Mouse (Mus musculus) layer of hippocampus, postnatal 36 days (tissue): Measurements from ENCODE around the gene Macrod2. TPM values are rescaled to one million over a fixed set of nuclear protein-coding genes. Genes with fewer than 3 reads are reported as not detected.
A peak's percentile ranks its signal among the peaks of the same experiment; 100 is the strongest.

Experiments
- DNase-seq, 2 experiments: peaks; one replicate each; pipeline ENCODE4 v3.0.0; 2022
- total RNA-seq, 2 experiments: library from RNA; stranded (reverse); gene quantifications; 2 replicates each; pipeline ENCODE4 v1.2.3; 2021

Gene Macrod2
- total RNA-seq, 2 experiments from 2014 or later: 52.1 to 53.7 TPM

GRCm38 (mm10) chr2:141212291-141212690, 817.2 kb downstream of the Macrod2 start:
- DNase-seq: no peak

- peak; percentile 6 to 10 for DNase-seq
Measured at GRCm38 (mm10) chr2:141217490-141217889, 822.4 kb downstream of the Macrod2 start.

GRCm38 (mm10) chr2:141217925-141218324, 822.8 kb downstream of the Macrod2 start:
- DNase-seq: no peak

GRCm38 (mm10) chr2:141228809-141229208, 833.7 kb downstream of the Macrod2 start:
- DNase-seq: no peak

DNA sequence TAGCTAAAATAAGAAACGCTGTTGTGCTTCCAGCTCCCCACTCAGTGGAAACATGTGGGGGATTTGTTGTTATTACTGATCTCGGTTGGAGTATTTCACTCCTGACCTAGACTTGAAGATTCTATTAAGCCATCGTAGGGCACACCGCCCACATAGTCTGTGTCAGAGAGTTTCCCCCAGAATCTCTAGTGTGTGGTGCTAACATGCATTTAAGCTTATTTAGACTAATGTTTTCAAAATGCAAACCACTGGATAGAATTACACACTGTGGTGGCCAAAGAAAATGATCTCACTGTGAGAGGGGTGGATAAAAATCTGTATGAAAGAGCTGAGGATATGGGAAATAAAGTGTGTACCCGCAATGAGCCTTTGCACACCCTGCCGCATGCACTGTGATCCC, 834.7 kb downstream of the Macrod2 start:
- DNase-seq: no peak

DNA sequence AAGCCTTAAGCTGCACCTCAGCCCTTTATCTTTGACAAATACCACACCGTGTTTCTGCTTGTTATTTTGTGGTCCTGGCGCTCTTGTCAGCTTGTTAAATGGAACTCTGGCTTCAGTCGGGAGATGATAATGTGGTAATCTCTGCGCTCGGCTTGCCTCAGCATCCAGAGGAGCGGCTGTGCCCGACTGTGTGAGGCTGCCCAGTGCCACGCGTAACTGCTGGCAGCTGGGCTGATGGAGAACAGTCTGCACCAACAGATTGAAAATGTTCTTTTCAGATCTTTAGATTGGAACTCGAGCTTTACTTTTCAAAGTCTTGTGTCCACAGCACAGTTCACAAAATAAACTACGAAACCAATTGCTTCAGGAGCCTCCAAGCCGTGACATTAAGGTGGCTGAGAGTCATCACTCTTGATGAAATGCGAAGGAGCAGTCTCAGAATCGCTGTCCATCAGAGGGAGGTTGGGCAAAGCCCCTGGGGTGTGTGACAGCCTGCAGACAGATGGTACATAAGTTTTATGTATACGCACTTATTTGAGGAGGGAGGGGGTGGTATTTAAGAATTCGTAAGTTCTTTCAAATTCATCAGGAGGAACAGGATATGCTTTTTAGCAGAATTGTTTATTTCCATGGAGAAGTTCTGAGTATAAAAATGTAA, 836.0 kb downstream of the Macrod2 start:
- DNase-seq: peak; percentile 18 to 37

DNA sequence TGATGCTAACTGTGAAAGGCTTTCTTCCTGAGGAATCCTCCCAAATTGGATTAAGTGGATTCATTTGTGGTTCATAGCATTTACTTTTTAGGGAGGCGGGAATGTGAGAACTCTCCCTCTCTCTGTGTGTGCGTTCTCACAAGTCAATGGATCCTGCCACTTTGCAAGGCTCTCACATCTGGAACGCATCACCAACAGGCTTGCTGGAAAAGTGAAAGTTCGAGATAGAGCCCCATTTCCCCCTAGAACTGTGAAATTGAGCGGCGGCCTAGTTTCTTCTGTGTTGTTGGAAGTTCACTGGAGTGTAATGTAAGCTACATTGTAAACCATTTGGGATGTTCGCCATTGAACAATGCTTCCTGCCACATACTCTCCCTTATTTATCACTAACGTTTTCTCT, 839.2 kb downstream of the Macrod2 start:
- no peak for DNase-seq

- DNase-seq: no peak
Measured at GRCm38 (mm10) chr2:141234724-141235453, 839.8 kb downstream of the Macrod2 start.

DNA sequence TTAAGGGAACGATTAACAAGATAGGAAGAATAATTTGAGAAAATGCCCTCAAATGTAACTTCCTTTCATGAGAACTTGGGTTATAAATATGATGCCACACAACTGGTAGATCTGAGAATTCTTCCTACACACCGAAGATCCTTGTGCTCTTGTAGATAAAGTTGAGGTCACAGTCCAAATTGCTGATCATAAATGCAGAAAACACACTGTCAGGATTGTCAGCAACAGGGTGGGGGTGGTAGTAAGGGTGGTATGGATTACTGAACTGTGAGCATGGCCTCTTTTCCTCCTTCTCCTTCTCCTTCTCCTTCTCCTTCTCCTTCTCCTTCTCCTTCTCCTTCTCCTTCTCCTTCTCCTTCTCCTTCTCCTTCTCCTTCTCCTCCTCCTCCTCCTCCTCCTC, 852.6 kb downstream of the Macrod2 start:
- no peak for DNase-seq

- DNase-seq: no peak
Measured at GRCm38 (mm10) chr2:141264582-141264981, 869.5 kb downstream of the Macrod2 start.

DNA sequence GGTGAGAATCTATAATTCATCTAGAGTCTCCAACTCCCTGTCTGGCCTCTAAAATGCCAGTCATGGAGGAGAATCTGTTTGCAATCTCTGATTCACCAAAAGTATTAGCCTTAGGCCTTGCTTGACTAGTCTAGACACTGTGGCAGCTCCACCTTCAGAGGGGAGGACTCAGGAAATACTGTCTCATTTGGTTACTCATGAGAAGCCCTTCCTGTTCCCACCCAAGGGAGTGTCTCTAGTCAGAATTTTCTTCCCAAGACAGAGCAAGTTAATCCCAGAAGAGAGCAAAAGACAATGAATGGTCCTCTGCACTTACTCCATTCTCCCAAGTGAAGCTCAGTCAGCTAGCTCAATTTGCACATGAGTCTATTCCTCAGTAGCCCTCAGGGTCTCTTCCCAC, 871.5 kb downstream of the Macrod2 start:
- DNase-seq: no peak

DNA sequence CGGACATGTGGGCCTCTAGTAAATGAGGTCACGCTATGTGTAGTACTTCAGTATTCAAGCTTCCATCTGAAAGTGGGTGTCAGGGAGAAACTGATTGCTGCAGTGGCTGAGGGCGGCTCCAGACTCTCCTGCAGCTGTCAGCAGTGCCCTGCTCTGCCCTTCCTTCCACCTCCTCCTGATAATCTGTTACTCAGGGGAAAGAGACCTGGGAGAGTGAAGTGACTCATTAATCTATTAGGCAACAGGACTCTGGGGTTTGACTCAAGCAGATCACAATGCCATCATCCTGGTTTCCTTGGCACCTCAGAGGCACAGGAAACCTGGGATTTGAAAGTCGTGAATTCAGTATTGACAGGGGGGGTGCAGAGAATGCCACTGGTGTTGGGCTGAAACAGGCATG, 876.4 kb downstream of the Macrod2 start:
- DNase-seq: peak in 1 of 2 experiments; percentile 2

DNA sequence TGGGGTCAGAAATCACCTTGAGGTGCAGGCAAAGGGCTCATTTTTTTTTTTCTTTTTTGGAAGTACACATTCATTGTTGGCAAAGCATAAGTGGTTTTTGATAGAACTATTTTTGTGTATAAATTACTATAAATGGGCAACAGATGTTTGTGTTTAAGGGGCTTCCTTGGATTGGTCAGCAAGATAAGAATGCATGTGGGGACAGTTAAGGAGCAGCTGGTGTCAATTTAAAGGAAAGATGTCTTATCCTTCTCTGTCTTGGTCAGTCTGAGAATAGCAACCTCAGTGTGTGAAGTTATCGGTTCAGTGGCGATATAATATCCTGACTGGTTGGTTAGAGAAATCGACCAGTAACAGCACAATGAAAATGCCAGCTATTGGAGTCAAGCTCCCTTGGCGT, 877.9 kb downstream of the Macrod2 start:
- DNase-seq: no peak

DNA sequence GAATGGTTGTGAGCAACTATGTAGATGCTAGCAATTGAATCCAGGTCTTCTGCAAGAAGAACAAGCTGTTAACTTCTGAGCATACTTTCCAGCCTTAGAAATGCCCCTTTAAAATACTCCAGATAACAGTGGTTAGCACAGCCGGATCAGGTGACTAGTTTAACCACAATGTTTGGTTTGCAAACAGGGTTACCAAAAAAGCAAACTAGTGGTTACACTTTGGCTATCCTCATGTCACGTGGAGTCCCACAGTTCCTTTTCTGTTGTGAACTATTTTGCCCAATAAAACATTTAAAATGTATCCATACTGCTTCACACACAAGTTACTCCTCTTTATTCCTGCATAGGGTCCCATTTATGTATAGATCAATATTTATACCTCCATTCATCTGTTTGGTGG, 879.2 kb downstream of the Macrod2 start:
- DNase-seq: no peak

DNA sequence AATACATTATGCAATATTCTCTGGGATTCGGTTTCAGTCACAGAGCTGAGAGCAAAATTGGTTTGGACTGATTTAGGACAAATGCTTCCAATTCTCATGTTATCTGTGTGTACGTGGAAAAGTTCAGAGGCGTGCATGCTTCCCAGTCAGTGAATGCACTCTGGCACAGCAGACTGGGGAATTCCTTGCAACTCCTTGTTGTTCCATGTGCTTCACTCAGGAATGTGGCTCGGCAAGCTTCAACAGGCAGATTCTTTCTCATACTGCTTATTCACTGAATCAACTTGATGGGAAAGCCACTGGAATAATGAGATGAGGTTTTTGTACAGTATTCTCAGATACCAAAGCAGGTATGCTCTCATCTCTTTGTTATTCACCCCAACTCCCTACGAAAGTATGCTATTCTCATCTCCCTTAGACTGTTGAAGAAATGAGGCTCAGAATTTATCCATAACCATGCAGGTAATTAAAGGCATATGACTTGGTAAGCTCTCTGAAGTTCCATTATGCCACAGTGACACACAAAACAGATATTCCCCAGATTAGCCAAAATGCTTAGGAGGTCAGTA, 884.1 kb downstream of the Macrod2 start:
- no peak for DNase-seq

- DNase-seq: no peak
Measured at GRCm38 (mm10) chr2:141280817-141281216, 885.7 kb downstream of the Macrod2 start.

GRCm38 (mm10) chr2:141286110-141286747, 891.1 kb downstream of the Macrod2 start:
- no peak for DNase-seq

DNA sequence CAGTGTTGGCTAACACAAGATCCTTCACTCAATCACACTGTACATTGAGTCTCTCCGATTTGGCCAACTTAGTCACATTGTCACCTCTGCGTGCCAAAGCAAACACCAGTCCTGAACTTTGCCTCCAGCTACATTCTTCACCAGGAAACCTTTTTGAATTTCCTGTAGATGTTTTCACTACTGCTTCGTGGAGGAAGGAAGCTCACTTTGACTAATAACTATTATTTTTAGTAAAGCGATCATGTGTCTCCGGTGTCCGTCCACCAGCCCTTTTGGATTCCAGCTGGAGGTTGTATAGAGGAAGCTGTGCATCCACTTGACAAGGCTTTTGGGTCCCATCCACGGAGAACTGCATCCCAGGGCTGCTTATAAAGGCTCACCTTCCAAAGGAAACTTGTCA, 893.4 kb downstream of the Macrod2 start:
- DNase-seq: no peak

GRCm38 (mm10) chr2:141289059-141289713, 894.1 kb downstream of the Macrod2 start:
- DNase-seq: no peak

GRCm38 (mm10) chr2:141292847-141293246, 897.7 kb downstream of the Macrod2 start:
- DNase-seq: no peak

DNA sequence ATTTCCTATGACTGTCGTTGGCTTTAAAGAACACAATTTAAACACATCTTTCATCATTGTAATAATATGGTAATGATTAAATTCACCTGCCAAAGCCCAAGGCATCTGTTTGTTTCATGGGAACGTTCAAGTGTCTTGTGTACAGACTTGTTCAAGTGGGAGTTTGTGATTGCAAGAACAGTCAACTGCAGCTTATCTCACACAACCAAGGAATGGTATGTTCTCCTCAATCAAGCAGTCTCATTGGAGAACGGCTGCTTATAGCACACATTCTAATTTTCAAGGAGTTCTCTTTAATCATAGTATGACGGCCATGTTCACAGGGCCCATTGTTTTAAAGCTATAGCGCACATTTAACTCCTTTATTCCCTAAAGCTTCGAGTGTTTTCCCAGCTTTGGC, 904.1 kb downstream of the Macrod2 start:
- DNase-seq: no peak

GRCm38 (mm10) chr2:141301030-141301429, 905.9 kb downstream of the Macrod2 start:
- DNase-seq: no peak

DNA sequence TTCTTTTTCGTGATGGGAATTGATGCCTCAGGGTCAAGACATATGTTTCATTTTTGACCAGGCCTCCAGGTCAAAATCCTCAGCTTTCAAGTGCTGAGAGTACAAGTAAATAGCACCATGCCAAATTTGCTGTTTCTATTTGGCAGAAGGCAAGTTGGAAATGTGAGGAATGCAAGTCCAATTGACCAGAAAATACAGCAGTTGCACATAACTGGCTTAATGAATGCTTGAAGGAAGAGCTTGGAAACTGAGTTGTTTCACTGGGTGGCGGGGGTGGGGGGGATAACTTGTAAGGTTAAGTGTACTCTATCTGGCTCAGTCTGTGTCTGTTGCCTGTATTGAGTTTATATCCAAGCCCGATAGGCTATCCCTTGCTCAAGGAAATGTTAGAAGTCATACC, 913.3 kb downstream of the Macrod2 start:
- no peak for DNase-seq
